ENCODE assay signal across 7 mouse cellular contexts in genomic region chr8:123777319-123777718, GRCm38 (mm10). TPM values are rescaled to one million over a fixed set of nuclear protein-coding genes. Genes with fewer than 3 reads are reported as not detected.
DNase-seq lines count a peak whose midpoint lies in the region; ATAC-seq lines count a peak whose summit lies in the region.

No protein-coding gene starts in this region.

- no peak overlapping the region for H3K4me2 ChIP-seq in heart, embryonic 11.5 days

- no peak overlapping the region for H3K4me3 ChIP-seq in heart, embryonic 11.5 days (ENCODE audit: low read depth, low read length)

- peak; percentile 42 to 47 for DNase-seq in heart, postnatal 10 days
- DNase-seq in ovary, postnatal 36 days (ENCODE audit: low spot score), result peak; percentile 33
- no peak for DNase-seq in ovary, adult 18-20 months (ENCODE audit: low spot score)
- DNase-seq in layer of hippocampus, postnatal 36 days, result peak; percentile 52 to 59
- peak; percentile 34 for DNase-seq in right cerebral cortex, postnatal 4 days
- DNase-seq in c-Kit-positive CD71-positive TER-119-positive erythroid progenitor cells, embryonic 14.5 days (ENCODE audit: low spot score), result no peak

- no peak for ATAC-seq in heart, embryonic 11.5 days (replicated peaks; ENCODE audit: insufficient number of reproducible peaks, low FRiP score, low TSS enrichment)

- no peaks in the 10 kb centered on the region for H3K36me3 ChIP-seq in heart, embryonic 11.5 days (ENCODE audit: control insufficient read depth, insufficient read depth, low read length)

- no peak overlapping the region for H3K9ac ChIP-seq in heart, embryonic 11.5 days (ENCODE audit: low read depth, low read length)

- H3K4me1 ChIP-seq in heart, embryonic 11.5 days (ENCODE audit: control insufficient read depth, insufficient read depth, low read length), result peaks cover 8% of the 10 kb centered on the region; the same call in 1 of the 2 replicates

- H3K9me3 ChIP-seq in heart, embryonic 11.5 days (replicated peaks; ENCODE audit: control insufficient read depth, low read length), result no peaks in the 10 kb centered on the region

- peaks cover 2% of the 10 kb centered on the region; the same call in 1 of the 2 replicates for H3K27me3 ChIP-seq in heart, embryonic 11.5 days (ENCODE audit: control insufficient read depth, insufficient read depth, low read length)

- no peak overlapping the region for H3K27ac ChIP-seq in heart, embryonic 11.5 days (ENCODE audit: low read depth, low read length)

- intact Hi-C loops in heart, postnatal 10 days (cut with DNase I), result no loop called here

- 57% methylated on average over 7 of the region's 7 CpGs for WGBS in heart, embryonic 11.5 days (ENCODE audit: insufficient replicate concordance)

RNA-seq across cellular contexts. Expression of gene Rab4a, which starts 28.5 kb away (rescaled TPM):
- 1 to 10 TPM; 8.0 to 9.5 TPM for total RNA-seq in heart, postnatal 10 days (2021)
- 55.0 and 58.7 TPM in 2 replicates for polyA plus RNA-seq in heart, embryonic 11.5 days (2014; fragmentation: Nextera tagmentation; extraction: Ambion mirVana)
- total RNA-seq in layer of hippocampus, postnatal 36 days (2021), result 10 to 100 TPM; 42.3 to 42.8 TPM

Comparison
In these comparisons a context has a peak if more than half of its experiments do, and no peak if none do; other contexts are left out.
1. DNase-seq: peak in heart, postnatal 10 days (2 of 2), ovary, postnatal 36 days (single experiment), layer of hippocampus, postnatal 36 days (2 of 2) and right cerebral cortex, postnatal 4 days (single experiment); none in ovary, adult 18-20 months (single experiment) and c-Kit-positive CD71-positive TER-119-positive erythroid progenitor cells, embryonic 14.5 days (single experiment).
2. RNA of gene Rab4a, which starts 28.5 kb away (total RNA-seq): 42.3 to 42.8 TPM in layer of hippocampus, postnatal 36 days; 8.0 to 9.5 TPM in heart, postnatal 10 days; every median in the first group is over 4 times any median in the second.